Comparison of ENCODE assay signal across 17 mouse cellular contexts in genomic region chr13:9333187-9333586, GRCm38 (mm10).
"Had no signal": no experiment of that assay in that cellular context is flagged by ENCODE, and none has a peak within 500 bp of the region (broad histone marks: within the 10 kb centered on the region; RNA-seq: fewer than 3 reads in every experiment).

No protein-coding gene starts in this region.

- H3K4me2 ChIP-seq: lung, embryonic 15.5 days; midbrain, embryonic 11.5 days; midbrain, embryonic 13.5 days; midbrain, embryonic 15.5 days; neural tube, embryonic 12.5 days; stomach, embryonic 15.5 days had no signal

- H3K4me3 ChIP-seq: lung, embryonic 15.5 days; megakaryocyte, embryonic 14.5 days; midbrain, embryonic 13.5 days; midbrain, embryonic 15.5 days; neural tube, embryonic 12.5 days; stomach, embryonic 15.5 days had no signal

- H3K36me3 ChIP-seq: lung, embryonic 15.5 days; midbrain, embryonic 13.5 days; midbrain, embryonic 15.5 days; neural tube, embryonic 12.5 days; stomach, embryonic 15.5 days had no signal

- H3K4me1 ChIP-seq: stomach, embryonic 15.5 days had no signal

- H3K27me3 ChIP-seq: lung, embryonic 15.5 days; megakaryocyte, embryonic 14.5 days; midbrain, embryonic 13.5 days; midbrain, embryonic 15.5 days; neural tube, embryonic 12.5 days; stomach, embryonic 15.5 days had no signal

- H3K9me3 ChIP-seq: lung, embryonic 15.5 days; megakaryocyte, embryonic 14.5 days; midbrain, embryonic 13.5 days; midbrain, embryonic 15.5 days; neural tube, embryonic 12.5 days; stomach, embryonic 15.5 days had no signal

- H3K9ac ChIP-seq: liver, postnatal 0 days; lung, embryonic 15.5 days; midbrain, embryonic 13.5 days; midbrain, embryonic 15.5 days; neural tube, embryonic 12.5 days; stomach, embryonic 15.5 days had no signal

- ATAC-seq: liver, postnatal 0 days; midbrain, embryonic 13.5 days; midbrain, embryonic 15.5 days had no signal

- DNase-seq: liver, postnatal 0 days; lung, adult 2 months; lung, postnatal 14 days; lung, postnatal 36 days; right cerebral cortex, postnatal 14 days; thymus, adult 18-20 months; thymus, postnatal 14 days; thymus, postnatal 36 days had no signal

- H3K27ac ChIP-seq: lung, embryonic 15.5 days; macrophage; midbrain, embryonic 13.5 days; midbrain, embryonic 15.5 days; neural tube, embryonic 12.5 days; stomach, embryonic 15.5 days; stomach, postnatal 0 days had no signal
